Mouse (Mus musculus) hindbrain, embryonic 15.5 days (tissue): ENCODE measurements around the gene Gm9767. TPM values are rescaled to one million over a fixed set of nuclear protein-coding genes. Genes with fewer than 3 reads are reported as not detected.

ENCODE experiments used
- ATAC-seq: fragments of 200-750 bp; cut with Nextera tagmentation; 2 replicates; pipeline ENCODE4 v1.8.0; 2017; ENCODE audit warnings: low read depth, moderate number of reproducible peaks, moderate TSS enrichment; ENCODE audit not compliant: low FRiP score
- H3K27ac ChIP-seq: fragments of 300-500 bp; sonication (generic); replicated peaks from 2 replicates; pipeline ENCODE4 v1.5.1; 2015; ENCODE audit warnings: mild to moderate bottlenecking, inconsistent platforms
- H3K27me3 ChIP-seq: fragments of 300-500 bp; sonication (generic); 2 replicates; pipeline ENCODE4 v1.6.1; 2015; ENCODE audit warnings: control low read depth, inconsistent platforms
- H3K36me3 ChIP-seq: fragments of 300-500 bp; sonication (generic); 2 replicates; pipeline ENCODE4 v1.6.1; 2015; ENCODE audit warnings: control low read depth, inconsistent platforms
- H3K4me1 ChIP-seq: fragments of 300-500 bp; sonication (generic); replicated peaks from 2 replicates; pipeline ENCODE4 v1.6.1; 2015; ENCODE audit warnings: control low read depth, inconsistent platforms
- H3K4me2 ChIP-seq: fragments of 300-500 bp; sonication (generic); 2 replicates; pipeline ENCODE4 v1.6.1; 2015; ENCODE audit warnings: moderate library complexity, mild to moderate bottlenecking, inconsistent platforms
- H3K4me3 ChIP-seq: fragments of 300-500 bp; sonication (generic); 2 replicates; pipeline ENCODE4 v1.5.1; 2015; ENCODE audit warnings: mild to moderate bottlenecking, inconsistent platforms
- H3K9ac ChIP-seq: fragments of 300-500 bp; sonication (generic); 2 replicates; pipeline ENCODE4 v1.6.1; 2015; ENCODE audit warnings: inconsistent platforms
- H3K9me3 ChIP-seq: fragments of 300-500 bp; sonication (generic); 2 replicates; pipeline ENCODE4 v1.6.1; 2016; ENCODE audit warnings: control low read depth, inconsistent platforms
- WGBS: fragments of 180-500 bp; shearing (Covaris S2); methylation state at CpG from one replicate; pipeline ENCODE4 v1.1.7; 2015; 5-methylcytosine and 5-hydroxymethylcytosine counted together
- polyA plus RNA-seq: library from polyadenylated mRNA; unstranded; fragments of >200 nt; fragmentation: Nextera tagmentation; extraction: Ambion mirVana; gene quantifications from 2 replicates; pipeline ENCODE4 v1.2.1, GENCODE M21; 2015

The Gm9767 gene
- polyA plus RNA-seq, 1 experiment from 2014 or later, result 2.4 TPM

GRCm38 (mm10) chr10:26114409-26114808 lies 36.4 kb downstream of the Gm9767 start:
- Histone ChIP-seq H3K36me3 (no peaks in the 10 kb centered on the region), H3K4me1 (no peaks in the 10 kb centered on the region), H3K4me3 (no peak overlapping the region), H3K9ac (no peak overlapping the region), H3K27ac (no peak overlapping the region), H3K27me3 (no peaks in the 10 kb centered on the region), H3K4me2 (no peak overlapping the region), H3K9me3 (no peaks in the 10 kb centered on the region)
- ATAC-seq, result no peak
- 71% methylated on average over 4 of the region's 4 CpGs for WGBS

GRCm38 (mm10) chr10:26119067-26119821 lies 41.2 kb downstream of the Gm9767 start:
- Histone ChIP-seq H3K36me3 (no peaks in the 10 kb centered on the region), H3K9me3 (no peaks in the 10 kb centered on the region), H3K4me3 (no peak overlapping the region), H3K4me1 (no peaks in the 10 kb centered on the region), H3K27me3 (no peaks in the 10 kb centered on the region), H3K9ac (no peak overlapping the region), H3K27ac (no peak overlapping the region), H3K4me2 (no peak overlapping the region)
- WGBS, result 78% methylated on average over 6 of the region's 6 CpGs
- no peak for ATAC-seq

- no peak for ATAC-seq
- Histone ChIP-seq H3K4me1 (no peaks in the 10 kb centered on the region), H3K4me2 (no peak overlapping the region), H3K9me3 (no peaks in the 10 kb centered on the region), H3K9ac (no peak overlapping the region), H3K4me3 (no peak overlapping the region), H3K27me3 (no peaks in the 10 kb centered on the region), H3K36me3 (no peaks in the 10 kb centered on the region), H3K27ac (no peak overlapping the region)
- WGBS, result 54% methylated on average over 1 of the region's 1 CpGs
These were observed 41.7 kb downstream of the Gm9767 start for GRCm38 (mm10) chr10:26119822-26120183.

Other genes starting within 250 kb of the Gm9767 start
- gene Tmem200a, start 797 bp downstream of the Gm9767 start, polyA plus RNA-seq, result 21.6 and 28.2 TPM in 2 replicates
- 0.66 and 0.69 TPM in 2 replicates for gene Samd3, start 151.5 kb downstream of the Gm9767 start, polyA plus RNA-seq